Comparison of ENCODE assay signal across 9 mouse cellular contexts in genomic region chr12:8947714-8948464, GRCm38 (mm10). TPM values are rescaled to one million over a fixed set of nuclear protein-coding genes. Genes with fewer than 3 reads are reported as not detected.
DNase-seq lines count a peak whose midpoint lies in the region; ATAC-seq lines count a peak whose summit lies in the region.
"Had no signal": no experiment of that assay in that cellular context is flagged by ENCODE, and none has a peak within 500 bp of the region (broad histone marks: within the 10 kb centered on the region; RNA-seq: fewer than 3 reads in every experiment).

Gene Matn3 (plus strand): TSS chr12:8947929.

- DNase-seq in T-cell, adult 2 months (ENCODE audit: low spot score): peak; percentile 6
- DNase-seq in cerebellum, adult 11-12 months: peak; percentile 21
- DNase-seq in heart, postnatal 14 days: peak; percentile 75 to 80
- DNase-seq in kidney, postnatal 25 days: peak; percentile 88 to 89
- peak; percentile 92 for DNase-seq in lung, postnatal 36 days
- peak; percentile 84 for DNase-seq in retina, postnatal 1 day
- DNase-seq in adipocyte (ENCODE audit: low spot score): no peak

- WGBS in forebrain, embryonic 12.5 days: under 1% methylated on average over 42 of the region's 42 CpGs

- H3K27me3 ChIP-seq in forebrain, embryonic 12.5 days: peaks cover 35% of the 10 kb centered on the region

- intact Hi-C loops in heart, postnatal 14 days (cut with DNase I): loop anchor here (2.0 kb wide), 1 partner anchor 59 kb away; no protein-coding TSS in a partner anchor

- H3K9me3 ChIP-seq in forebrain, embryonic 12.5 days: no peaks in the 10 kb centered on the region

- peak; percentile 60 for ATAC-seq in forebrain, embryonic 12.5 days (ENCODE audit: low FRiP score)

- H3K4me3 ChIP-seq in forebrain, embryonic 12.5 days (replicated peaks): peak within 1 kb of the TSS; percentile 46

- H3K9ac ChIP-seq in forebrain, embryonic 12.5 days: peak within 1 kb of the TSS; percentile 59

- peak within 1 kb of the TSS; percentile 95 for H3K4me2 ChIP-seq in forebrain, embryonic 12.5 days

- H3K4me1 ChIP-seq in forebrain, embryonic 12.5 days: peaks cover 10% of the 10 kb centered on the region

- H3K27ac ChIP-seq in forebrain, embryonic 12.5 days: no peak within 1 kb of the TSS

- H3K36me3 ChIP-seq in forebrain, embryonic 12.5 days (replicated peaks): no peaks in the 10 kb centered on the region

RNA-seq across cellular contexts. Expression of gene Matn3, which starts in this region (rescaled TPM):
- polyA plus RNA-seq in forebrain, embryonic 12.5 days (2016; fragmentation: Nextera tagmentation; extraction: Ambion mirVana): 0.54 and 0.58 TPM in 2 replicates
- not detected for total RNA-seq in heart, postnatal 14 days (2021)
- polyA plus RNA-seq: gonadal fat pad, adult 2 months had no signal

Comparison
In these comparisons a context has a peak if more than half of its experiments do, and no peak if none do; other contexts are left out.
1. Peak in ATAC-seq, H3K4me3 ChIP-seq, H3K9ac ChIP-seq and H3K4me2 ChIP-seq in forebrain, embryonic 12.5 days; RNA of the gene not detected or under 1 TPM.
2. Peak in DNase-seq in heart, postnatal 14 days; RNA of the gene not detected or under 1 TPM.